ENCODE assay signal across 11 mouse cellular contexts in genomic region chr16:23279879-23280741, GRCm38 (mm10). TPM values are rescaled to one million over a fixed set of nuclear protein-coding genes. Genes with fewer than 3 reads are reported as not detected.
DNase-seq lines count a peak whose midpoint lies in the region; ATAC-seq lines count a peak whose summit lies in the region.
"Had no signal": no experiment of that assay in that cellular context is flagged by ENCODE, and none has a peak within 500 bp of the region (broad histone marks: within the 10 kb centered on the region; RNA-seq: fewer than 3 reads in every experiment).

No protein-coding gene starts in this region.

- H3K4me2 ChIP-seq in midbrain, embryonic 11.5 days = no peak overlapping the region
- H3K4me2 ChIP-seq in midbrain, embryonic 15.5 days = no peak overlapping the region
- H3K4me2 ChIP-seq in intestine, embryonic 16.5 days (ENCODE audit: low read depth, low read length) = no peak overlapping the region
- H3K4me2 ChIP-seq: heart, embryonic 13.5 days; stomach, embryonic 15.5 days had no signal

- no peak overlapping the region for H3K9ac ChIP-seq in midbrain, embryonic 11.5 days (ENCODE audit: low read length)
- H3K9ac ChIP-seq in midbrain, embryonic 15.5 days = no peak overlapping the region
- H3K9ac ChIP-seq in intestine, embryonic 16.5 days (ENCODE audit: low read depth, low read length) = no peak overlapping the region
- H3K9ac ChIP-seq: heart, embryonic 13.5 days; stomach, embryonic 15.5 days had no signal

- no peaks in the 10 kb centered on the region for H3K9me3 ChIP-seq in midbrain, embryonic 11.5 days (ENCODE audit: control insufficient read depth, low read length)
- H3K9me3 ChIP-seq in midbrain, embryonic 15.5 days = no peaks in the 10 kb centered on the region
- no peaks in the 10 kb centered on the region for H3K9me3 ChIP-seq in intestine, embryonic 16.5 days (ENCODE audit: control insufficient read depth, low read length)
- H3K9me3 ChIP-seq: heart, embryonic 13.5 days; stomach, embryonic 15.5 days had no signal

- 80% methylated on average over 9 of the region's 9 CpGs for WGBS in midbrain, embryonic 11.5 days
- 68% methylated on average over 9 of the region's 9 CpGs for WGBS in midbrain, embryonic 15.5 days
- 60% methylated on average over 9 of the region's 9 CpGs for WGBS in intestine, embryonic 16.5 days

- H3K4me1 ChIP-seq in midbrain, embryonic 11.5 days (ENCODE audit: control insufficient read depth, insufficient read depth, low read length) = no peaks in the 10 kb centered on the region
- H3K4me1 ChIP-seq in midbrain, embryonic 15.5 days = peaks cover 3% of the 10 kb centered on the region; the same call in 1 of the 2 replicates
- no peaks in the 10 kb centered on the region for H3K4me1 ChIP-seq in intestine, embryonic 16.5 days (ENCODE audit: control insufficient read depth, insufficient read depth, low read length)
- H3K4me1 ChIP-seq: stomach, embryonic 15.5 days had no signal

- no peak for ATAC-seq in midbrain, embryonic 11.5 days (ENCODE audit: low FRiP score)
- ATAC-seq in midbrain, embryonic 15.5 days (replicated peaks) = no peak
- peak; percentile 94 for ATAC-seq in common myeloid progenitor, adult 5-6 weeks (replicated peaks; ENCODE audit: low read depth, poor library complexity, severe bottlenecking)
- peak; percentile 97 for ATAC-seq in monocyte, adult 5-6 weeks (replicated peaks; ENCODE audit: insufficient number of reproducible peaks, low FRiP score, low TSS enrichment, poor library complexity, severe bottlenecking)
- no peak for ATAC-seq in intestine, embryonic 16.5 days

- H3K36me3 ChIP-seq in midbrain, embryonic 11.5 days (ENCODE audit: control insufficient read depth, insufficient read depth, low read length) = no peaks in the 10 kb centered on the region
- H3K36me3 ChIP-seq in midbrain, embryonic 15.5 days (replicated peaks) = no peaks in the 10 kb centered on the region
- no peaks in the 10 kb centered on the region for H3K36me3 ChIP-seq in intestine, embryonic 16.5 days (ENCODE audit: control insufficient read depth, insufficient read depth, low read length)
- H3K36me3 ChIP-seq: heart, embryonic 13.5 days; stomach, embryonic 15.5 days had no signal

- no peaks in the 10 kb centered on the region for H3K27me3 ChIP-seq in midbrain, embryonic 11.5 days (ENCODE audit: control insufficient read depth, insufficient read depth, low read length)
- no peaks in the 10 kb centered on the region for H3K27me3 ChIP-seq in midbrain, embryonic 15.5 days (replicated peaks)
- no peaks in the 10 kb centered on the region for H3K27me3 ChIP-seq in intestine, embryonic 16.5 days (replicated peaks; ENCODE audit: control insufficient read depth, insufficient read depth, low read length)
- H3K27me3 ChIP-seq: heart, embryonic 13.5 days; stomach, embryonic 15.5 days had no signal

- H3K4me3 ChIP-seq in midbrain, embryonic 11.5 days (ENCODE audit: low read depth, low read length) = no peak overlapping the region
- H3K4me3 ChIP-seq in midbrain, embryonic 15.5 days = no peak overlapping the region
- no peak overlapping the region for H3K4me3 ChIP-seq in intestine, embryonic 16.5 days (ENCODE audit: low read length)
- H3K4me3 ChIP-seq: heart, embryonic 13.5 days; left cerebral cortex, adult 2 months; stomach, embryonic 15.5 days had no signal

- intact Hi-C loops in gastrocnemius, postnatal 36 days (cut with DNase I) = no loop called here

- DNase-seq in midbrain, embryonic 11.5 days (ENCODE audit: low spot score, missing footprints) = peak; percentile 47
- DNase-seq in thymus, postnatal 4 days = peak; percentile 64
- no peak for DNase-seq in right cerebral cortex, postnatal 36 days (ENCODE audit: low spot score in 2 of 2)
- no peak for DNase-seq in gastrocnemius, postnatal 36 days

- H3K27ac ChIP-seq in midbrain, embryonic 11.5 days (ENCODE audit: low read depth, low read length) = no peak overlapping the region
- no peak overlapping the region for H3K27ac ChIP-seq in midbrain, embryonic 15.5 days
- no peak overlapping the region for H3K27ac ChIP-seq in intestine, embryonic 16.5 days (ENCODE audit: low read length)
- H3K27ac ChIP-seq: heart, embryonic 13.5 days; stomach, embryonic 15.5 days had no signal

RNA-seq across cellular contexts. Expression of gene St6gal1, which starts 55.6 kb away (rescaled TPM):
- polyA plus RNA-seq in midbrain, embryonic 11.5 days (2014; fragmentation: Nextera tagmentation; extraction: Ambion mirVana) = 31.8 and 34.1 TPM in 2 replicates
- 27.9 and 29.4 TPM in 2 replicates for polyA plus RNA-seq in midbrain, embryonic 15.5 days (2015; fragmentation: Nextera tagmentation; extraction: Ambion mirVana)
- total RNA-seq in common myeloid progenitor, adult 5-6 weeks (2017) = 0.34 and 0.41 TPM in 2 replicates
- total RNA-seq in monocyte, adult 5-6 weeks (2017) = 27.2 to 29.6 TPM (median 27.3 TPM) in 3 replicates
- total RNA-seq in gastrocnemius, postnatal 36 days (2021) = 1 to 10 TPM; 2.4 to 3.2 TPM
- polyA plus RNA-seq in intestine, embryonic 16.5 days (2015; fragmentation: Nextera tagmentation; extraction: Ambion mirVana) = 14.3 and 15.1 TPM in 2 replicates

Comparison
In these comparisons a context has a peak if more than half of its experiments do, and no peak if none do; other contexts are left out.
1. ATAC-seq: peak in common myeloid progenitor, adult 5-6 weeks (single experiment) and monocyte, adult 5-6 weeks (single experiment); none in midbrain, embryonic 11.5 days (single experiment), midbrain, embryonic 15.5 days (single experiment) and intestine, embryonic 16.5 days (single experiment).
2. DNase-seq: peak in midbrain, embryonic 11.5 days (single experiment) and thymus, postnatal 4 days (single experiment); none in right cerebral cortex, postnatal 36 days (0 of 2) and gastrocnemius, postnatal 36 days (0 of 2).